Mouse (Mus musculus) mature B cell (primary cell): ENCODE measurements around the gene Zmym5.

ENCODE experiments used
- in situ Hi-C: fragments of 300-500 bp; cut with MboI; formaldehyde crosslinking; loops from 2 replicates; pipeline ENCODE4 v1.14.3; 2019

The Zmym5 gene

DNA sequence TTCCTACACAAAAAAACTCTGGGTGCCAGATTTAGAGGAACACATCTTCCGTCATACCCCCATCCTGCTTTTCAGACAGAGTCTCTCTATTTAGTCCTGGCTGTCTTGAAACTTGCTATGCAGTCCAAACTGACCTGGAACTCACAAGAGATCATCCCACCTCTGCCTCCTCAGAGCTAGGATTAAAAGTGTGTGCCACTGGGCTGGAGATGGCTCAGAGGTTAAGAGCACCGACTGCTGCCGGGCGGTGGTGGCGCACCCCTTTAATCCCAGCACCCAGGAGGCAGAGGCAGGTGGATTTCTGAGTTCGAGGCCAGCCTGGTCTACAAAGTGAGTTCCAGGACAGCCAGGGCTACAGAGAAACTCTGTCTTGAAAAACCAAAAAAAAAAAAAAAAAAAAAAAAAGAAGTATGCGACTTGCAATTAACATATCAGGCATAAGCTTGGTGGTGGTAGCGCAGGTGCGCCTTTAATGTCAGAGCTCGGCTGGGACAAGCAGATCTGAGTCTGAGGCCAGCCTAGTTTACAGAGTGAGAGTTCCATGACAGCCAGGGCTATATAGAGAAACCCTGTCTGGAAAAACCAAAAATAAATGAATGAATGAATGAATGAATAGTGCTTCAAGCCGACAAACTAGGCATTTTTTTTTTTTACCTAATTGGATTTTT lies 34.8 kb downstream of the Zmym5 start:
- in situ Hi-C loops, result no loop called here

DNA sequence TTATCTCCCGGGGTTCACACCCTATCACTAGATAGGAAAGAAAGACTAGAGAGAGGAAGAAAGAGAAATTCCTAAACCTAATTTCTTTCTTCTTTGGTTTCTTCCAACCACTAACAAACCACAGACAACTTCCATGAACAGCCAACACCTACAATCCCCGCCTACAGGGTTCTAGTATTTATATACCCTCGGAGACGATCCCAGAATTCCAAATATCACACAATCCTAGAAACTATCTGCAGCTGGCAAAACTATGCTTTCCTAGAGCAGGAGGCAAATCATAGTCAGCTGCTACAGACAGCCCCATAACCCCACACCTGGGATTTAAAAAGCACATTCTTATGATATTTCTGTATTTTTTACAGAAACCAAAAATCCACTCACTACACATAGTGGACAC lies 36.1 kb downstream of the Zmym5 start:
- in situ Hi-C loops, result no loop called here

DNA sequence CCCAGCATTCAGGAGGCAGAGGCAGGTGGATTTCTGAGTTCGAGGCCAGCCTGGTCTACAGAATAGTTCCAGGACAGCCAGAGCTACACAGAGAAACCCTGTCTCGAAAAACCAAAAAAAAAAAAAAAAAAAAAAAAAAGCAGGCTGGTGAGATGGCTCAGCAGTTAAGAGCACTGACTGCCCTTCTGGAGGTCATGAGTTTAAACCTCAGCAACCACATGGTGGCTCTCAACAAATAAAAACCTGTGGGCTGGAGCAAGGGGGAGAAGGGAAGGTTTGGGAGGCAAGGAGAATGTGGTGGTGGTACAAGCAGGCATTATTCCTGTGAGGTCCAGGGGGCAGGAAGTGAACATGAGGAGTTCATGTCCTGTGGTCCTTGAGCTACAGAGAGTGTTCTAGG lies 45.1 kb downstream of the Zmym5 start:
- in situ Hi-C loops, result loop anchor here (10.0 kb wide), 1 partner anchor 62 kb away; no protein-coding TSS in a partner anchor

DNA sequence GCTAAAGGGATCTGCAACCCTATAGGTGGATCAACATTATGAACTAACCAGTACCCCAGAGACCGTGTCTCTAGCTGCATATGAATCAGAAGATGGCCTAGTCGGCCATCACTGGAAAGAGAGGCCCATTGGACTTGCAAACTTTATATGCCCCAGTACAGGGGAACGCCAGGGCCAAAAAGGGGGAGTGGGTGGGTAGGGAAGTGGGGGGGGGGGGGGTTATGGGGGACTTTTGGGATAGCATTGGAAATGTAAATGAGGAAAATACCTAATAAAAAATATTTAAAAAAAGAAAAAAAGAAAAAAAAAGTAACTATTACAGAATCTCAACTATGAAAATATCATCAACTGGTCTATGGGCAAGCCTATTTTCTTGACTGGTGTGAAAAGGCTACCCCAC lies 46.4 kb downstream of the Zmym5 start:
- in situ Hi-C loops, result loop anchor here (10.0 kb wide), 1 partner anchor 60 kb away; no protein-coding TSS in a partner anchor

DNA sequence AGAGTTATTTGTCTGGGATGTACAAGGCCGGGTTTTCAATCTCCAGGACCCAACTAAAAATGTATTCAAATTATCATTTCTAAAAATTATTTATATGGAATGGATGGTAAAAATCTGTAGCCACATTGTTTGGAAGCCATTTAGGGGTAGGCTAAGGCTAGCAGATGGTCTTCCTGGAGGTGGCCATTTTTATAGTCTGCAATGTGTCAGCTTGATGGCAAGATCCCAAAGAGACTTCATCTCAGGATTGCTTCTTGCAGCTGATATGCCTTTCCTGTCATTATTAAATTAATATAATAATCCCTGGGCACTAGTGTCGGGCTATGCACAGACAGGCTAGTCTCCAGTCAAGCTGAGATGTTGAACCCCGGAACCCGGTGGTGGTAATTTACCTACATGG lies 60.2 kb downstream of the Zmym5 start:
- in situ Hi-C loops, result no loop called here
